ENCODE assay signal across 8 mouse cellular contexts in genomic region chr17:5614771-5615318, GRCm38 (mm10).
DNase-seq lines count a peak whose midpoint lies in the region; ATAC-seq and TF ChIP-seq lines count a peak whose summit lies in the region.

No protein-coding gene starts in this region.

- no peak overlapping the region for H3K4me3 ChIP-seq in forebrain, postnatal 0 days (ENCODE audit: low read depth, low read length)
- no peak overlapping the region for H3K4me3 ChIP-seq in forebrain, embryonic 11.5 days (ENCODE audit: low read depth, low read length)
- H3K4me3 ChIP-seq in lung, postnatal 0 days (ENCODE audit: low read depth, low read length): no peak overlapping the region

- H3K9ac ChIP-seq in forebrain, postnatal 0 days: no peak overlapping the region
- H3K9ac ChIP-seq in forebrain, embryonic 11.5 days (ENCODE audit: low read length): no peak overlapping the region
- H3K9ac ChIP-seq in lung, postnatal 0 days (replicated peaks; ENCODE audit: low read depth): no peak overlapping the region

- H3K36me3 ChIP-seq in forebrain, postnatal 0 days (ENCODE audit: insufficient read depth): no peaks in the 10 kb centered on the region
- H3K36me3 ChIP-seq in forebrain, embryonic 11.5 days (ENCODE audit: control insufficient read depth, insufficient read depth, low read length): no peaks in the 10 kb centered on the region
- no peaks in the 10 kb centered on the region for H3K36me3 ChIP-seq in lung, postnatal 0 days (ENCODE audit: insufficient read depth, low read length)

- no peak for TF ChIP-seq CTCF in forebrain, postnatal 0 days (IDR thresholded peaks at IDR 0.05; ENCODE audit: low read depth)
- TF ChIP-seq CTCF in lung, postnatal 0 days (IDR thresholded peaks at IDR 0.05): no peak

- ATAC-seq in forebrain, postnatal 0 days: peak; percentile 23
- no peak for ATAC-seq in forebrain, embryonic 11.5 days (replicated peaks; ENCODE audit: low FRiP score)
- peak; percentile 94 for ATAC-seq in lung, postnatal 0 days

- peak; percentile 90 for TF ChIP-seq EP300 in lung, postnatal 0 days (IDR thresholded peaks at IDR 0.05)

- H3K4me2 ChIP-seq in forebrain, postnatal 0 days (ENCODE audit: low read depth): no peak overlapping the region
- H3K4me2 ChIP-seq in forebrain, embryonic 11.5 days (ENCODE audit: low read depth, low read length, severe bottlenecking): no peak overlapping the region
- H3K4me2 ChIP-seq in lung, postnatal 0 days (replicated peaks; ENCODE audit: low read depth, low read length): no peak overlapping the region

- H3K27me3 ChIP-seq in forebrain, postnatal 0 days (ENCODE audit: insufficient read depth, low read length): no peaks in the 10 kb centered on the region
- H3K27me3 ChIP-seq in forebrain, embryonic 11.5 days (ENCODE audit: control insufficient read depth, insufficient read depth, low read length): no peaks in the 10 kb centered on the region
- no peaks in the 10 kb centered on the region for H3K27me3 ChIP-seq in lung, postnatal 0 days (replicated peaks; ENCODE audit: insufficient read depth, low read length)

- no peak for DNase-seq in forebrain, postnatal 0 days
- no peak for DNase-seq in forebrain, embryonic 11.5 days (ENCODE audit: low spot score)
- DNase-seq in c-Kit-positive CD71-positive TER-119-positive erythroid progenitor cells, embryonic 14.5 days (ENCODE audit: low spot score): peak; percentile 7
- DNase-seq in heart, postnatal 4 days: peak; percentile 57
- DNase-seq in lung, postnatal 0 days (ENCODE audit: low spot score): peak; percentile 57
- no peak for DNase-seq in cerebellum, postnatal 4 days (ENCODE audit: low spot score in 2 of 2)
- no peak for DNase-seq in ovary, adult 18-20 months (ENCODE audit: low spot score)
- DNase-seq in layer of hippocampus, adult 9-11 months: no peak

- WGBS in forebrain, postnatal 0 days: 65% methylated on average over 9 of the region's 9 CpGs
- whole genome bisulfite sequencing in forebrain, embryonic 11.5 days: 69% methylated on average over 9 of the region's 9 CpGs
- WGBS in lung, postnatal 0 days: 39% methylated on average over 9 of the region's 9 CpGs

- H3K4me1 ChIP-seq in forebrain, postnatal 0 days (ENCODE audit: insufficient read depth): no peaks in the 10 kb centered on the region
- no peaks in the 10 kb centered on the region for H3K4me1 ChIP-seq in forebrain, embryonic 11.5 days (replicated peaks; ENCODE audit: control insufficient read depth, insufficient read depth, low read length)
- H3K4me1 ChIP-seq in lung, postnatal 0 days (ENCODE audit: insufficient read depth, low read depth, low read length): no peaks in the 10 kb centered on the region

- H3K27ac ChIP-seq in forebrain, postnatal 0 days (ENCODE audit: low read depth, low read length): no peak overlapping the region
- no peak overlapping the region for H3K27ac ChIP-seq in forebrain, embryonic 11.5 days (ENCODE audit: low read depth, low read length)
- peak overlapping the region; percentile 68 for H3K27ac ChIP-seq in lung, postnatal 0 days (ENCODE audit: low read length)

- no peaks in the 10 kb centered on the region for H3K9me3 ChIP-seq in forebrain, postnatal 0 days (ENCODE audit: low read length)
- no peaks in the 10 kb centered on the region for H3K9me3 ChIP-seq in forebrain, embryonic 11.5 days (ENCODE audit: control insufficient read depth, low read length)
- H3K9me3 ChIP-seq in lung, postnatal 0 days (ENCODE audit: low read length): no peaks in the 10 kb centered on the region

Comparison
In these comparisons a context has a peak if more than half of its experiments do, and no peak if none do; other contexts are left out.
1. DNase-seq: peak in c-Kit-positive CD71-positive TER-119-positive erythroid progenitor cells, embryonic 14.5 days (single experiment), heart, postnatal 4 days (single experiment) and lung, postnatal 0 days (single experiment); none in forebrain, postnatal 0 days (single experiment), forebrain, embryonic 11.5 days (single experiment), cerebellum, postnatal 4 days (0 of 2), ovary, adult 18-20 months (single experiment) and layer of hippocampus, adult 9-11 months (single experiment).